Mouse (Mus musculus) megakaryocyte, embryonic 14.5 days (primary cell): Measurements from ENCODE around the gene Diras2.

Source experiments
- FLI1 ChIP-seq: IDR thresholded peaks from 2 replicates; pipeline ENCODE4 v1.6.1; 2012; ENCODE audit warnings: low read length, inconsistent platforms, mixed read lengths
- GATA1 ChIP-seq: IDR thresholded peaks from 3 replicates; pipeline ENCODE4 v1.6.1; 2012; ENCODE audit warnings: mixed read lengths, low read length, inconsistent platforms, borderline replicate concordance

DNA sequence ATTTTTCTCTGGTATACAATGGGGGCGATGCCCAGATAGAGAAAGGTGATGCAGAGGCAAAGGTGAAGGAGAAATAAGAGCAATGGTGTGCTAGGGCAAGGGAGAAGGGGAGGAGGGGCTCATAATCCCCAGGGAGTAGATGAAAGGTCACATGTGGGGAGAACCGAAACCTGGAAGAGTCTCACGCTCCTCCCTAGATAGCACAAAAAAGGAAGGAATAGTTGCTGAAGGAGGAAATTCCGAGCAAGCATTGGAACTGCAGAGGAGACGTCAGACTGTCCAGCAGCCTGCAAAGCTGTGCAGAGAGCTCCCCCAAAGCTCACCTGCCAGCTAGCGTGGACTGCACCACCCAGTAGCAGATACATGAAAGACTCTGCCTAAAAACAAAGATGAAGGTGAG is 44.4 kb upstream of the Diras2 start:
- TF ChIP-seq GATA1: no peak
- no peak for TF ChIP-seq FLI1
